Mouse (Mus musculus): ENCODE results near the gene Iqschfp. TPM values are rescaled to one million over a fixed set of nuclear protein-coding genes. Genes with fewer than 3 reads are reported as not detected.

Iqschfp gene
- total and polyA plus RNA-seq, 2 experiments from 2014 or later, result not detected

DNA sequence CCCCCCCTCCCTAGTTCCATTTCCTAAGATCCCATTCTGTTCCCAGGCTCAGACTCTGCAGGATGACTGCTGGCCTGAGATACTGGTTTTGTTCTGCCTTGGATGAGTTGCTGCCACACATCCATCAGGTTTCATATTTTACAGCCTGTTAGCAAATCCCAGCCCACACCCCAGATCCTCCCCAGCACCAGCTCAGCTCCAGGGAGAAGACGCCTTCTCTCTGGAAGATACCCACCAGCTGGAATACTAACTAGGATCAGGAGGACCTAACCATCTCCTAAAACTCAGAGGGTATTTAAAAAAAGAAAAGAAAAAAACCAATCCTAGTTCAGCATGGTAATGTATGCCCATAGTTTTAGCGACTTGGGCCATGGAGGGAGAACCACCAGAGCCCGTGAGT is 758.2 kb downstream of the Iqschfp start:
- Histone ChIP-seq H3K4me3 (ENCODE audit: low read depth, low read length) (no peak overlapping the region), H3K9ac (replicated peaks; ENCODE audit: low read depth, low read length) (no peak overlapping the region), H3K27ac (ENCODE audit: low read depth) (no peak overlapping the region), H3K4me1 (ENCODE audit: control insufficient read depth, insufficient read depth) (no peaks in the 10 kb centered on the region), H3K9me3 (replicated peaks; ENCODE audit: control insufficient read depth, low read length) (no peaks in the 10 kb centered on the region), H3K4me2 (ENCODE audit: low read depth, low read length) (no peak overlapping the region), H3K36me3 (replicated peaks; ENCODE audit: control insufficient read depth, insufficient read depth, low read length) (no peaks in the 10 kb centered on the region), H3K27me3 (ENCODE audit: control insufficient read depth, insufficient read depth, low read length) (no peaks in the 10 kb centered on the region)
- 84% methylated on average over 3 of the region's 3 CpGs for WGBS
- DNase-seq (ENCODE audit: low spot score), result no peak
- ATAC-seq (ENCODE audit: insufficient read depth, low read depth), result no peak
- TF ChIP-seq CTCF (IDR thresholded peaks at IDR 0.05; ENCODE audit: low read depth) (no peak), EP300 (IDR thresholded peaks at IDR 0.05; ENCODE audit: low read depth) (no peak)

DNA sequence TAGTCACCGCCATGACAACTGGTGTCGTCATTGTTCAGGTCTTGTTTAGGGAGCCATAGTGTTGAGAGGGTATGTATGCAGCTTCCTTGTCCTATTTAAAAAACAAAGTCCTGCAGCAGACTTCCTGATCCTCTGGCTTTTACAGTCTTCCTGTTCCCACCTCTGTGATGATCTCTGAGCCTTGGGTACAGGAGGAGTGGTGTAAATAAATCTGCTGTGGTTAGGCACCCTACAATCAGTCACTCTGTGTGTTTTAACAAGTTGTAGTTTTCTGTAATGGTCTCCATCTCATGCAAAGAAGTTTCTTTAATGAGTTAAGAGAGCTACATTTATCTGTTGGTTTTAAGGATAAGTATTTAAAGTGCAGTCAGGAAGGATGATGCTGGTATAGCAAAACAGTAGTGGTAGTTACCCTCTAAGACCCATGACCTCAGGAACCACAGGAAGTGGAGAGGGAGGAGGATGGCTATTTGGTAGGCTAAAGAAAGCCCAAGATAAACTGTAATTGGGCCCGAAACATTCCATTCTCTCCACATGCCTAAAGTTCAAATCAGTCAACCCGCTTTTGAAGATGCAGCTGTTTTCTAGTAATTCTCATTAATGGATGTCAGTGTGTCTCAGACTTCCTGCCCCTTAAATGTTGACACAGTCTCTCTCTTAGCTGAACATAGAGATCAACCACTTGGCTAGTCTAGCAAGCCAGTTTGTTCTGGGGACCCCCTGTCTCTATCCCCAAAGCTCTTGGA is 764.7 kb downstream of the Iqschfp start:
- H3K27ac ChIP-seq (ENCODE audit: low read depth), result no peak overlapping the region
- H3K9me3 ChIP-seq (replicated peaks; ENCODE audit: control insufficient read depth, low read length), result no peaks in the 10 kb centered on the region
- no peak for TF ChIP-seq EP300 (IDR thresholded peaks at IDR 0.05; ENCODE audit: low read depth)
- no peak for TF ChIP-seq CTCF (IDR thresholded peaks at IDR 0.05; ENCODE audit: low read depth)
- WGBS, result 74% methylated on average over 4 of the region's 4 CpGs
- H3K4me2 ChIP-seq (ENCODE audit: low read depth, low read length), result no peak overlapping the region
- no peak for ATAC-seq (ENCODE audit: insufficient read depth, low read depth)
- no peak overlapping the region for H3K9ac ChIP-seq (replicated peaks; ENCODE audit: low read depth, low read length)
- H3K27me3 ChIP-seq (ENCODE audit: control insufficient read depth, insufficient read depth, low read length), result no peaks in the 10 kb centered on the region
- no peak for DNase-seq (ENCODE audit: low spot score)
- H3K4me3 ChIP-seq (ENCODE audit: low read depth, low read length), result no peak overlapping the region
- H3K4me1 ChIP-seq (ENCODE audit: control insufficient read depth, insufficient read depth), result peaks cover 10% of the 10 kb centered on the region; the same call in 1 of the 2 replicates
- no peaks in the 10 kb centered on the region for H3K36me3 ChIP-seq (replicated peaks; ENCODE audit: control insufficient read depth, insufficient read depth, low read length)

DNA sequence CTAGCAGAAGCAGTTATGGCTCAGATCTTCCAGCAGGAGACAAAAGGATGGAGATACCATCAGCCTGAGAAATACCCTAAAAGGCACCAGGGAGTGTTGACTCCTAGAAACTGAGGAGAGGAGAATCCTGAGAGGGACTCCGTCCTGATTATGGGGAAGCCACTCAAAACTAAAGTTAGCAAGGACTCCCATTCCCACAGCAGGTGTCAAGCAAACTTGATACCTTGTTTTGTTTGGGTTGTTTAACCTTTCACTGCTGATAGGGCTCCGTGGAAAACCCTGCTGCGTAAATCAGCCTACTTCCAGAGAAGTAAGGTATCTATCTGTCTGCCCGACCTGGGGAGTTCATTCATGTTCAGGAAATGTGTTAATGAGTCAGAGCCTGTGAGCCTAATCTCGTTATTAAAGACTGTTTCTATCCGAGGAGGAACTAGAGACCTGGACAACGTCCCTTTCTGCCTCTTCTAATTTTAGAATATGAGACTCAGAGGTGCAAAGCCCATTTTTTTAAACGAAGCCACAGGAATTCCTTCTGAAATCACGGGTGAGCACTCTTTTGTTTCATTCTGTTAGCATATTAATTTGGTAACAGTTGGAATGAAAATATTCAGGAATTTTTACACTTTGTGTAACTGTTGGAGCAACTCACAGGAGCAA is 765.7 kb downstream of the Iqschfp start:
- Histone ChIP-seq H3K9me3 (replicated peaks; ENCODE audit: control insufficient read depth, low read length) (no peaks in the 10 kb centered on the region), H3K9ac (replicated peaks; ENCODE audit: low read depth, low read length) (no peak overlapping the region), H3K4me3 (ENCODE audit: low read depth, low read length) (no peak overlapping the region), H3K27ac (ENCODE audit: low read depth) (no peak overlapping the region), H3K36me3 (replicated peaks; ENCODE audit: control insufficient read depth, insufficient read depth, low read length) (no peaks in the 10 kb centered on the region), H3K27me3 (ENCODE audit: control insufficient read depth, insufficient read depth, low read length) (no peaks in the 10 kb centered on the region), H3K4me2 (ENCODE audit: low read depth, low read length) (0 out of 2 replicates have a peak overlapping the region, but pooled peaks have one; percentile 7), H3K4me1 (ENCODE audit: control insufficient read depth, insufficient read depth) (peaks cover 10% of the 10 kb centered on the region; the same call in 1 of the 2 replicates)
- WGBS, result 8% methylated on average over 9 of the region's 9 CpGs
- ATAC-seq (ENCODE audit: insufficient read depth, low read depth) (no peak), DNase-seq (ENCODE audit: low spot score) (no peak)
- no peak for TF ChIP-seq EP300 (IDR thresholded peaks at IDR 0.05; ENCODE audit: low read depth)
- TF ChIP-seq CTCF (IDR thresholded peaks at IDR 0.05; ENCODE audit: low read depth), result no peak

DNA sequence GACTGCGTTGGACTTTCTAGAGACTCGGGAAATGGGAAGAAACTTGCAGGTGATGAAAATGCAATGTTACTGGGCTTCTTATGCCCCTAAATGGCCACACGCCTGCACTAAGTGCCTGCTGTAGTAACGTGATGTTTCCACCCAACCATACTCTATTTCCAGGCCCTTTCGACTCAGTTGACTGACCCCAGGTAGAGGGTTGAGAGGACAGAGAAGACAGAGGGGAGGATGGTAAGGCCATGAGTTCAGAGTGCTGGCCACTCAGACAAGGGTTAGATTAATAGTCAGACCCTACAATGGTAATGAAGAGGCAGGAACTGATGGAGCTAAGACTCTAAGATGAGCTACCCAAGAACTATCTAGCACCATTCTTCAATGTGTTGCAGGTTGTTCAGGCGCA is 768.0 kb downstream of the Iqschfp start:
- H3K4me1 ChIP-seq (ENCODE audit: control insufficient read depth, insufficient read depth), result peaks cover 10% of the 10 kb centered on the region; the same call in 1 of the 2 replicates
- no peaks in the 10 kb centered on the region for H3K9me3 ChIP-seq (replicated peaks; ENCODE audit: control insufficient read depth, low read length)
- DNase-seq (ENCODE audit: low spot score) (no peak), ATAC-seq (ENCODE audit: insufficient read depth, low read depth) (no peak)
- no peak overlapping the region for H3K4me2 ChIP-seq (ENCODE audit: low read depth, low read length)
- H3K27ac ChIP-seq (ENCODE audit: low read depth), result no peak overlapping the region
- TF ChIP-seq CTCF (IDR thresholded peaks at IDR 0.05; ENCODE audit: low read depth) (no peak), EP300 (IDR thresholded peaks at IDR 0.05; ENCODE audit: low read depth) (no peak)
- H3K4me3 ChIP-seq (ENCODE audit: low read depth, low read length), result no peak overlapping the region
- no peaks in the 10 kb centered on the region for H3K36me3 ChIP-seq (replicated peaks; ENCODE audit: control insufficient read depth, insufficient read depth, low read length)
- no peak overlapping the region for H3K9ac ChIP-seq (replicated peaks; ENCODE audit: low read depth, low read length)
- WGBS, result 93% methylated on average over 6 of the region's 6 CpGs
- no peaks in the 10 kb centered on the region for H3K27me3 ChIP-seq (ENCODE audit: control insufficient read depth, insufficient read depth, low read length)

DNA sequence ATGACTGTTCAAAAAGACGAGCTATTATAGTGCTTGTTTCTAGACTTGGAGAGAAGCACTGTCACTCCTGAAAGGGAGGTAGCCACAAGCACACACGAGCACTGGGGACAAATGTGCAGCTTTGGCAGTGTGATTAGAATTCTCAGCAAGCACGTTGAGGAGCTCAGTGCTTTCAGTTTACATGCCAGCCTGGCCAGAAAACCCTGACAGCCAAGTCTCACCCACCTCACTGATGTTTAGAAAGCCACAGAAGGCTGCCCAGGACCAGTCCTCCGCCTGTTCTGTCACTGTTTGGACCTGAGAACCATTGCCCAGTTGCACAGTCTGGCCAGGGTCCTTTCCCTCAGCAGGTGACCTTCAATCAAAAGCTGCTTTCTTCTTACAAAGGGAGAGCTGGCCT is 768.5 kb downstream of the Iqschfp start:
- Histone ChIP-seq H3K9ac (replicated peaks; ENCODE audit: low read depth, low read length) (no peak overlapping the region), H3K27ac (ENCODE audit: low read depth) (no peak overlapping the region), H3K9me3 (replicated peaks; ENCODE audit: control insufficient read depth, low read length) (no peaks in the 10 kb centered on the region), H3K27me3 (ENCODE audit: control insufficient read depth, insufficient read depth, low read length) (no peaks in the 10 kb centered on the region), H3K4me2 (ENCODE audit: low read depth, low read length) (no peak overlapping the region), H3K4me3 (ENCODE audit: low read depth, low read length) (no peak overlapping the region), H3K36me3 (replicated peaks; ENCODE audit: control insufficient read depth, insufficient read depth, low read length) (no peaks in the 10 kb centered on the region), H3K4me1 (ENCODE audit: control insufficient read depth, insufficient read depth) (peaks cover 10% of the 10 kb centered on the region; the same call in 1 of the 2 replicates)
- TF ChIP-seq EP300 (IDR thresholded peaks at IDR 0.05; ENCODE audit: low read depth), result no peak
- TF ChIP-seq CTCF (IDR thresholded peaks at IDR 0.05; ENCODE audit: low read depth), result no peak
- 58% methylated on average over 4 of the region's 4 CpGs for WGBS
- DNase-seq (ENCODE audit: low spot score) (no peak), ATAC-seq (ENCODE audit: insufficient read depth, low read depth) (no peak)
